Mouse (Mus musculus) layer of hippocampus, postnatal 14 days (tissue): ENCODE measurements around the gene Fam166a. TPM values are rescaled to one million over a fixed set of nuclear protein-coding genes. Genes with fewer than 3 reads are reported as not detected.
A peak's percentile ranks its signal among the peaks of the same experiment; 100 is the strongest.

ENCODE experiments used
- DNase-seq, 2 experiments: peaks; one replicate each; pipeline ENCODE4 v3.0.0; 2021 to 2022; ENCODE audit warnings: low spot score in 2 of 2, mixed read lengths in 1 of 2
- long read RNA-seq, 2 experiments: library from polyadenylated mRNA; stranded (forward); transcript quantifications; one replicate each; pipeline ENCODE4 v2.0.0; 2021
- total RNA-seq, 2 experiments: library from RNA; stranded (reverse); gene quantifications; 2 replicates each; pipeline ENCODE4 v1.2.3; 2021

Gene Fam166a
- not detected for total RNA-seq
- long read RNA-seq, experiment 1, result 0 reads
- long read RNA-seq, experiment 2, result 0 reads

DNA sequence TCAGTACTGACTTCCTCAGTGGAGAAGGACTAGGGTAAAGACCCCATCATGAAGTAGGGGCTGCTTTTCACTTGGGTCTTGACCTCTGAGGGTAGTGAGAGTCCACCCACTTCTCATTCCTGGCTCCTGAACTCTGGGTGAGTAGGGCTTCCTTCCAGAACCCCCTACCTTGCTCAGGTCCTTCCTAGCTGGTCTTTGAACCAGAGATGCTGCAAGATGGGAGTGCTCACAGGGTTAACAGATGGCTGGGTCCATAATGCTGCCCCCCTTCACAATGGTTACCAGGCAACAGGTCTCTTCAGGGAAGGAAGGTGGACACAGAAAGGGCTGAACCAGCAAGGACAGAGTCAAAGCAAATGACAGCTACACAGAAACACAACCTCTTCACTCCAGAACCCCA, at the start of gene Fam166a:
Fam166a (plus strand) TSS at position 301 of the 400 bp plus-strand sequence.
- DNase-seq, result no peak

GRCm38 (mm10) chr2:25169778-25170177, 48.8 kb upstream of the Fam166a start:
- no peak for DNase-seq

DNA sequence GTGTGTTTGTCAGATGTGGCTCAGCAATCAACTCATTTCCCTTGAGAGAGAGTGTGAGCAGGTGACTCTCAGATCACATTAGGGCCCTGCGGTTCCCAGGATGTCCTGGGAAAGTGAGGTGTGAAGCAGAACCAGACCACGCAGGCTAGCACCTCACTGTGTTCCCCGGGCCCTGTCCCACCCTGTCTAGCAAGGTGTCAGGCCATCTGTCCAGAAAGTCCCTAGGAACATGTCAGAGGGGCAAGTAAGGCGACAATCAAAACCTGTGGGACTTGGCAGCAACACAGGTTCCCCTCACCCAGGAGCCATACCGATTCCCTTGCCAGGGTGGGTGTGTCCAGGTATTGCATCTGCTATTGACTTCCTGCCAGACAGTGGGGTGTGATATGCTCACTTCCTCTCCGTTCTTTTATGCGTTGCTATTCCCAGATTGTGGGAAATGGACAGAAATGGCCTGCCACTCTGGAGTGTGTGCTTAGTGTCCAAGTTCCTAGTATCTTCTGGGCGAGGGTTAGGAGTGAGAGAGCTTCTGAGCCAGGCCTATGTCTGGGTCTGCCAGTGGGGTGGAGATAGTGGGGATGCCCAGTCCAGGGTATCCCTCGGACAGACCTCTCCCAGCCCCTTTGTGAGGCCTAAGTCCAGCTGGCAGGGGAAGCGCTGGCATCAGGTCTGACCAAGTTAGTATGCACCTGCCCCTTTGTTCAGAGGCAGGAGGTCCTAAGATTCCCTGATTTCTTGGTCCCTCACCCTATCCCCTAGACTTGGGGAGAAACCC, 48.0 kb upstream of the Fam166a start:
- DNase-seq, result no peak

- no peak for DNase-seq
Observed at GRCm38 (mm10) chr2:25171101-25171768, 47.3 kb upstream of the Fam166a start.

DNA sequence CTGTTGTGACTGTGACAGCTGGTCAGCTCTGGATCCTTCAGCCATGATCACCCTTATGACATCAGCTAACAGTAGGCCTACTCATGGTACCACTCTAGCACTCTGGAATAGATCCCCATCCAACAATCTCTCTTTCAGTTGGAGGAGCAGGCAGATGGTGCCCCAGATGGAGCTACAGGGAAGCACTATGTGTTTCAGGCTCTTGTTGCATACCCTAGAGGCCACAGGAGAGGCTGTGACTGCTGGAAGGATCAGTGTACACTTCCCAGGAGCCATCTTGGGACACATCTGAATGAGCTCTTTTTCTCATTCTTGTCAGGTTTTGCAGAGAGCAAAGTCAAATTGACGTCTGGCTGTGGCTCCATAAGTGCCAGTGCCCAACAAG, 46.8 kb upstream of the Fam166a start:
- peak in 1 of 2 experiments; percentile 78 for DNase-seq

GRCm38 (mm10) chr2:25172629-25173028, 45.9 kb upstream of the Fam166a start:
- no peak for DNase-seq

DNA sequence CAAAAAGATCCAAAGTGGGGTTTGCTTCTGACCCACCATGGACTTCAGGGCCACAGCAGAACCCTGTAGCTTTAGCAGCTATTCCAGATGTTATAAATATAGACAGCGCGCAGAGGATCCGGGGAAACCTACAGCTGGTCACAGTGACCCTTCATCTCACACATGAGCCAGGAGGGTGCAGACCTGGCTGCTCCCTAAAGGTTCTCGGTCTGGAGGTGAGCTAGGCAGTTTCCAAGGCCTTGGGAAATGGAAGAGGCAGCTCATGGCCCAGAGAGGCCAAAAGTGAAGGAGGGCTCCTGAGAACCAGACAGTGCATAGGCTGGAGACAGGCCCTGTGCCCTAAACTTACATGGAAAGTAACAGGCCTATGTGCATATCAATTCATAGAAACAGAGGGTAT, 44.7 kb upstream of the Fam166a start:
- DNase-seq, result no peak

DNA sequence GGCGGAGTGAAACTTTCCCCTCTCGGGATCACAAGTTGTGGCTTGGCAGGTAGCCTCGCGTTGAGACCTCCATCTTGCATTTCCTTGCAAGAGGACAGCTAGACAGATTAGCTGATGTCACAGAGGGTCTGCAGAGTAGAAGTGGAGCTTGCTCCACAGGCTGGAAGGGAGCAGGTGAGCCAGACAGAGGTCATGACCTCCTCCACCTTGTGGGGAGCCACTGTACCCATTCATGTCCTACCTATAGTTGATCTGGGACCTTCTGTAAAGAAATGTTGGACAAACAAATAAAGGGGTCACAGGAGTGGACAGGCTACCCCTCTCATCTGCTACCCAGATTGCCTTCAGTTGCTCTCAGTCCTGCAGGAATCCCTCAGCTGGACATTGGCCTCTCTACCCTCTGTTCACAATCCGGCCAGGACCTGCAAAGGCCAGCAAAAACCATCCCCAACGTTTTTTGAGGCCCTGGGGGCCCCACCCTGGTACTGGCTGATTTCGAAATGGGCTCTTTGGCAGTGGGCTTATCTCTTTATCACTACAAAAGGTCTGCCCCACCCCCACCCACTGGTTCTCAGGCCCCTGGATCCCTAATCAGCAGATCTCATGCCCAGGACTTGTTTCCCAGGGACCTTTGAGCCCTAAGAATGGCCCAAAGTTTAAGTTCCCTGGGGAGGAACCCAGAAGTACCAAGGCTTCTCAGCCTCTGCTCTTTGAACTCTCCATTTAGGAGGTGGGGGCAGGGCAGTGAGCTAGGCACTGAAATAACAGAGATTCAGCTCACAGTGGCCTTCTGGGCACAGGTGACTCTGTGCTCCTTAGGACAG, 43.5 kb upstream of the Fam166a start:
- no peak for DNase-seq

DNA sequence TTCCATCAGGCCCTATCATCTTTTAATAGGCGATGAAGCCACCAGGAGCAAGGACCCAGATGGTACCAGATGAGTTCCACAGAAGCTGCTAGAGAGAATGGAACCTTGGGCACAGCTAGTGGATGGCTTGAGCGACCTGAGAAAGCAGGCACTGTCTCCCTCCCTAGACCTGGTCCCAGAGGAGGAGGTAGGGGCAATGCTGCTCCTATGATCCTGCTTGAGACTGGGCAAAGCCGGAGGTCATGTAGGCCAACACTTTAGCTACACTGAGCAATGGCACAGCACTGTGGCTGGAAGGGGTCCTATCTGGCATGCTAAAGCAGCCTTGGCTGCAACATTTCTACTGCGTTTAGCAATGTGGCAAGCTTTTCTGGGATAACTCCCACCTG, 42.9 kb upstream of the Fam166a start:
- no peak for DNase-seq

DNA sequence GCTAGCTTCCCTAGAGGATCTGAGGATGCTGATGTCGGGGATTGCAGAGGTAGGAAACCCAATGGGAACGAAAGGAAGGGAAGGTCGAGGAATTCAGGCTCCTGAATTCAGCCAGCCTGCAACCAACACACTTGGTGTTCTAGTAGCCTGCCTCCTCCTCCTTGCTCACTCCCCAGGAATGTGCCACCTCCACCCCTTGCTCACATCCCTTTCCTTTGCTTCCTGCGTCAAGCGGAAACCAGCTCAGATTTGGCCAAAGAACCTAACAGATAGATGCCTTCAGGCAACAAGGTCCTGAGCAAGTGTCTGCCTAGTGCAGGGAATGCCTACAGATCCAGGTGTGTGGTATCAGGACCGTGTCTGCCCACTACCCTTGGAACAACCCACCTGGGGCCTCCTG, 42.0 kb upstream of the Fam166a start:
- no peak for DNase-seq

DNA sequence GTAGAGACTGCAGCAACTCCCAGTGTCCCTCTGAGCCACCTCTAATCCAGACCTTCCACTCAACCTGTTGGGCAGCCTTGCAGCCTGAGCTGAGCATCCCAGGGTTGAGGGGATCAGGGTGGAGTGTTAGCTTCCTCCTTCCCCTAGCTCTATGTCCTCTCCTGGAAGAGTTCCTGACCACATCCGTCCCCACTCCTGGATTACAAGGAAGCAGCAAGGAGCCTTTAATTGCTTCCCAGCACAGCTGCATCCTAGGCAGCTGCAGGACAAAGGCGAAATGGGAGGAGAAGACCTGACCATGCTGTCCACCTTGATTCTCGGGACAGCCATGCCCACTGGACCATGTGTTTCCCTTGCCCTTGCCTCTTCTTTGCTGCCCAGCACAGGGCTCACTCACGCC, 41.5 kb upstream of the Fam166a start:
- no peak for DNase-seq

DNA sequence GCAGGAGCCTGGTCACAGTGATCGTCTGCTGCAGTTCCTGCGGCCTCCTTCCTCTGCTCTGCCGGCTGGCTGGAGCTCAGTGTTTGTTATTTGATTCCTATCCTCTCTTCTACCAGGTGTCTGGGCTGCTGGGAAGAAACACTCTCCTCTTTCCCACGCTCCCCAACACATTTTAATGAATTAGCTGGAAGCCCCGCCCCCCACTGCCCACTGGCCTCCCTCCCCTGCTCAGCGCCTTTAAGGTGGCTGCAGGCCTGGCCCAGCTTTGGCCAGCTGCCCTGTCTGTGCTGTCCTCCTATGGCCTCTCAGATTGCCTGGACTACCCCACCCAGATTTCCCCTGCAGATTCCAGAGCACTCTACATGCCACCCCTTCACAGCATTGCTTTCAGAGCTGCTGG, 40.9 kb upstream of the Fam166a start:
- DNase-seq, result peak in 1 of 2 experiments; percentile 73

DNA sequence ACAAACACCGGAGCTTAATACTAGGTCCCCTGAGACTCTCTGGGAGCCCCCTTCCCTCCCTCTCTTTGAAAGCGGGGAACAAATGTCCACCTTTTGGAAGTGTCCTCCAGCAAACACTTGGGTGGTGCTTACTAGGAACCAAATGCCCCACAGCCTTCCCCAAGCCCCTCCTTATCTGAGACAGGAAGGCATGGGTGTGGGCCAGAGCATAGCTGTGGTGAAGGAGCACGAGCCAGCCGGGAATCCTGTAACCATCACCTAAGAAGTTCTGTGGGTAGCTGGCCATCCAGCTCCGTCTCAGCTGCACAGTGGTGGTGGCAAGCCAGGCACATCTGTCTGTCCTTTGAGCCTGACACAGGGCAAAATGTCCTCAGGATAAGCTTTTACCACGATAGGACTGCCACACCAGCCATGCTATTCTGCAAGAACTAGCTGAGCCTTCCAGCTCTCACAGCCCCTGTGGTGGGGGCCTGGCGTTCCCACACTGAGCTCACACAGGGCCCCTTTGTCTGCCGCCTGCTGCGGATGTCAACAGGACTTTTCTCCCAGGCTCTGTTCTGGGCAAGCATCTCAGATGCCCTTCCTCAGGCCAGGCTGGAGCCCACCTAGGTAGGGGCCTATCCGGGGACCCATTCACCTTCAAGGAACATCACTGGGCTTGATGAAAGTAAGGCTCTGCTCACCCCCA, 40.1 kb upstream of the Fam166a start:
- DNase-seq, result peak in 1 of 2 experiments; percentile 72

- no peak for DNase-seq
Observed at GRCm38 (mm10) chr2:25179566-25180217, 38.9 kb upstream of the Fam166a start.

DNA sequence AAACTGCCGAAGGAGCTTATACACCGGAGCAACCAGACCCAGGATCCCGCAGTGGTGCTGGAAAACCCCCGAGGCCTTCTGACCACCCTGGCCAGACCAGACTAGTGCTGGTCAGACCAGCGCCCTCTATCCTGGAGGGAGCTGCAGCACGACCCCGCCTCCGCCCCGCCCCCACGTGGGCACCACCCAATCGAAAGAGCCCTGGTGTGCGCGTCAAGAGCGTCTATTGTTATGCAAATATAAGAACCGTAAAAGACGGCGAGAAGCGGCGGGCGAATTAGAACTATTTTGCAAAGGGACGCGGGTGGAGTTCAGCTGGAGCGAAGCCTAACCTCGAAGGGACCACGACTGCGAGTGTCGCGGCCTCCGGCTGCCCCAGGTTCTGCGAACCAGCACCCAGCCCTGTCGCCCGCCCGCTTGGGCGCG, 38.1 kb upstream of the Fam166a start, which contains the start of gene Nrarp:
Nrarp (plus strand) TSS at position 281 of the 426 bp plus-strand sequence.
- peak; percentile 92 to 98 for DNase-seq

DNA sequence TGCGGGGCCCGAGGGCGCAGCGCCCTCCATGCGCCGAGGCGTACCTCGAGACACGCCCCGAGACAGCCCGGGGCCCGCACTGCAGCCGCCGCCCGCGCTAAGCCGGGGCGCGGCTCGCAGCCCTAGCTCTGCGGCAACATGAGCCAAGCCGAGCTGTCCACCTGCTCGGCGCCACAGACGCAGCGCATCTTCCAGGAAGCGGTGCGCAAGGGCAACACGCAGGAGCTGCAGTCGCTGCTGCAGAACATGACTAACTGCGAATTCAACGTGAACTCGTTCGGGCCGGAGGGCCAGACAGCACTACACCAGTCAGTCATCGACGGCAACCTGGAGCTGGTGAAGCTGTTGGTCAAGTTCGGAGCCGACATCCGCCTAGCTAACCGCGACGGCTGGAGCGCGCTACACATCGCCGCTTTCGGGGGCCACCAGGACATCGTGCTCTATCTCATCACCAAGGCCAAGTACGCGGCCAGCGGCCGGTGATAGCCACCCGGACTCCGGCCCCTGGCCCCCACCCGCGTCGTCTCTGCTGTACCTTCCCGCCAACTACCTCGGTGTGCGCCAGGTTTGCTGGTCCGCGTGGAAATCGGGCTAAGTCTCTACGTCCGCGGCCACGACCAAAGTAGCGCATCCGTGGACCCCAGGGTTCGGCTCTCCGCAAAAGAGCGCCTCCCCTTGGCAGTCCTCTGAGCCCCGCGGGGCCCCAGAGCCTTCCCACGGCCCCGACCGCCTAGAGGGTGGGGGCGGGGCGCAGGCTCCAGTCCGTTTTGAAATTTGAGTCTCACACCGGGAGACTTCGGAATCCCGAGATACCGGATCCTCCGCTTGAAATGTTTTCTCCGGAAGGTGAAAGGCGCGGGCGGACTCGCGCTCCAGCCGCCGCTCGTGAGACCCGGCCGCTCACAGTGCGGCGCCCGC, 37.3 kb upstream of the Fam166a start:
- DNase-seq, result no peak

- no peak for DNase-seq
Observed at GRCm38 (mm10) chr2:25181891-25182397, 36.6 kb upstream of the Fam166a start.

- peak in 1 of 2 experiments; percentile 60 for DNase-seq
Observed at GRCm38 (mm10) chr2:25182664-25183063, 35.9 kb upstream of the Fam166a start.

GRCm38 (mm10) chr2:25183336-25183735, 35.2 kb upstream of the Fam166a start:
- no peak for DNase-seq
